Mouse (Mus musculus): ENCODE data around the gene Cask. TPM values are rescaled to one million over a fixed set of nuclear protein-coding genes. Genes with fewer than 3 reads are reported as not detected.
A peak's percentile ranks its signal among the peaks of the same experiment; 100 is the strongest.
"Not testable (repeated sequence)": the region's sequence is repeated elsewhere in the genome, so short reads cannot be mapped to it uniquely, and the experiment has no call there.

Cask gene
- polyA plus RNA-seq, 1 experiment = 5.7 TPM

- Histone ChIP-seq H3K36me3 (ENCODE audit: control insufficient read depth, insufficient read depth, low read length) (no peaks in the 10 kb centered on the region), H3K27me3 (replicated peaks; ENCODE audit: control insufficient read depth, insufficient read depth, low read length) (no peaks in the 10 kb centered on the region), H3K4me1 (ENCODE audit: control insufficient read depth, insufficient read depth, low read length) (no peaks in the 10 kb centered on the region), H3K27ac (ENCODE audit: insufficient read depth, low read depth, low read length) (no peak overlapping the region), H3K4me3 (ENCODE audit: insufficient read depth, low read depth, low read length) (no peak overlapping the region)
- WGBS = 76% methylated on average over 1 of the region's 1 CpGs
- no peak for TF ChIP-seq CTCF (conservative IDR thresholded peaks at IDR 0.05; ENCODE audit: insufficient read depth, insufficient read length, low read depth, low read length)
- TF ChIP-seq POLR2A (IDR thresholded peaks at IDR 0.05; ENCODE audit: low read depth, low read length) = no peak
- no peak for DNase-seq
Observed at GRCm38 (mm10) chrX:13765024-13765423, 86.1 kb downstream of the Cask start.

GRCm38 (mm10) chrX:13757279-13758005 lies 93.7 kb downstream of the Cask start:
- peak; percentile 19 for DNase-seq
- Histone ChIP-seq H3K4me3 (ENCODE audit: insufficient read depth, low read depth, low read length) (no peak overlapping the region), H3K27ac (ENCODE audit: insufficient read depth, low read depth, low read length) (no peak overlapping the region), H3K27me3 (replicated peaks; ENCODE audit: control insufficient read depth, insufficient read depth, low read length) (no peaks in the 10 kb centered on the region), H3K36me3 (ENCODE audit: control insufficient read depth, insufficient read depth, low read length) (no peaks in the 10 kb centered on the region), H3K4me1 (ENCODE audit: control insufficient read depth, insufficient read depth, low read length) (no peaks in the 10 kb centered on the region)
- TF ChIP-seq POLR2A (IDR thresholded peaks at IDR 0.05; ENCODE audit: low read depth, low read length) = no peak
- no peak for TF ChIP-seq CTCF (conservative IDR thresholded peaks at IDR 0.05; ENCODE audit: insufficient read depth, insufficient read length, low read depth, low read length)
- WGBS = 55% methylated on average over 3 of the region's 3 CpGs

DNA sequence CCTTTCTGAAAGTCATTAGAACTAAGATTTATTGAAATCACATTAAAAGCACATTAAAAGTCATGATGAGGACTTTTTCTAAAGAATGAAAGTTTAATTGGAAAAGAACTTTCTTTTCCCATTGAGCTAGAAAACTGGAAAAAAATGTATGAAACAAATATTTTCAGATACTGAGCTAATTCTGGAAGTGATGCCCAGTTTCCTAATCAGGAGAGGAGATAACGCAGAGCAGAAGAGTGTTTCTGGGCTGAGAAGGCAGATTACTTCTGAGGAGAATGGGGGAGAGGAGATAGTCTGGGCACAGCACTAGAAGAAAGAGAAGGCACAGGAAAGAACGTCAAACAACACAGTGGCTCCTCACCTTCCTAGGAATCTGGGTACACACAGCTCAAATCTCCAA lies 110.1 kb downstream of the Cask start:
- Histone ChIP-seq H3K27me3 (replicated peaks; ENCODE audit: control insufficient read depth, insufficient read depth, low read length) (no peaks in the 10 kb centered on the region), H3K4me3 (ENCODE audit: insufficient read depth, low read depth, low read length) (no peak overlapping the region), H3K36me3 (ENCODE audit: control insufficient read depth, insufficient read depth, low read length) (no peaks in the 10 kb centered on the region), H3K4me1 (ENCODE audit: control insufficient read depth, insufficient read depth, low read length) (no peaks in the 10 kb centered on the region), H3K27ac (ENCODE audit: insufficient read depth, low read depth, low read length) (no peak overlapping the region)
- no peak for DNase-seq
- 78% methylated on average over 2 of the region's 2 CpGs for WGBS
- TF ChIP-seq CTCF (conservative IDR thresholded peaks at IDR 0.05; ENCODE audit: insufficient read depth, insufficient read length, low read depth, low read length) (no peak), POLR2A (IDR thresholded peaks at IDR 0.05; ENCODE audit: low read depth, low read length) (no peak)

- H3K36me3 ChIP-seq (ENCODE audit: control insufficient read depth, insufficient read depth, low read length); DNase-seq; H3K27me3 ChIP-seq (replicated peaks; ENCODE audit: control insufficient read depth, insufficient read depth, low read length); H3K4me1 ChIP-seq (ENCODE audit: control insufficient read depth, insufficient read depth, low read length); H3K4me3 ChIP-seq (ENCODE audit: insufficient read depth, low read depth, low read length); H3K27ac ChIP-seq (ENCODE audit: insufficient read depth, low read depth, low read length): not testable (repeated sequence)
Observed at GRCm38 (mm10) chrX:13730785-13731184, 120.4 kb downstream of the Cask start.

DNA sequence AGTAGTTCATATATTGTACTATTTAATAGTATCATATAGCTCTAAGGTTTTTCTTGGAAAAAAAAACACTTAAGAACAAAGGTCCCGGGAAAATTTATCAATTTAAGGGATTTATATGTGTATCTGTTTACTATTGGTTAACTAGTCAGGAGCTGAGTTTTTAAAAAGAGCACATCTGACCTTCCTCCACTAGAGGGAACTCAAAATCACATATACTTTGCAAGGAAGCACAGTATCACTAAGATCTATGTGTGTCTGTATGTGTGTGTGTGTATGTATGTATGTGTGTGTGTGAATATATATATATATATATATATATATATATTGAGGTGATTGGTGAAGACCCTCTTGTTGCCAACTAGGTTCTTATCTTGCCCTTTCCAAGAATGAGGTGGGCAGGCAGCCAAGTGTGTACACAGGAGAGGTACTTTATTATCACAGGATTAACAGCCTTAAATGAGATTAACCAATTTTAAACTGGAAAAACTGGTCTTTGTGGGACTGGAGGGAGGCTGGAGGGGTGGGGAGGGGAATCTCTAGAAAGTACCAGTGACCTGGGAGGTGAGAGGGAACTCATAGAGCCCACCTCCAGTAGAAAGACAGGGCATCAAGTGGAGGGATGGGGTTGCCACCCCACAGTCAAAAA lies 121.2 kb downstream of the Cask start:
- H3K4me1 ChIP-seq (ENCODE audit: control insufficient read depth, insufficient read depth, low read length) = no peaks in the 10 kb centered on the region
- WGBS = 94% methylated on average over 1 of the region's 1 CpGs
- TF ChIP-seq POLR2A (IDR thresholded peaks at IDR 0.05; ENCODE audit: low read depth, low read length) (no peak), CTCF (conservative IDR thresholded peaks at IDR 0.05; ENCODE audit: insufficient read depth, insufficient read length, low read depth, low read length) (no peak)
- no peak for DNase-seq
- H3K27ac ChIP-seq (ENCODE audit: insufficient read depth, low read depth, low read length) = no peak overlapping the region
- no peaks in the 10 kb centered on the region for H3K36me3 ChIP-seq (ENCODE audit: control insufficient read depth, insufficient read depth, low read length)
- H3K4me3 ChIP-seq (ENCODE audit: insufficient read depth, low read depth, low read length) = no peak overlapping the region
- no peaks in the 10 kb centered on the region for H3K27me3 ChIP-seq (replicated peaks; ENCODE audit: control insufficient read depth, insufficient read depth, low read length)

- no peaks in the 10 kb centered on the region for H3K36me3 ChIP-seq (ENCODE audit: control insufficient read depth, insufficient read depth, low read length)
- H3K4me3 ChIP-seq (ENCODE audit: insufficient read depth, low read depth, low read length) = no peak overlapping the region
- H3K27ac ChIP-seq (ENCODE audit: insufficient read depth, low read depth, low read length) = no peak overlapping the region
- no peak for TF ChIP-seq CTCF (conservative IDR thresholded peaks at IDR 0.05; ENCODE audit: insufficient read depth, insufficient read length, low read depth, low read length)
- no peak for TF ChIP-seq POLR2A (IDR thresholded peaks at IDR 0.05; ENCODE audit: low read depth, low read length)
- no peak for DNase-seq
- no peaks in the 10 kb centered on the region for H3K27me3 ChIP-seq (replicated peaks; ENCODE audit: control insufficient read depth, insufficient read depth, low read length)
- no peaks in the 10 kb centered on the region for H3K4me1 ChIP-seq (ENCODE audit: control insufficient read depth, insufficient read depth, low read length)
- WGBS = 82% methylated on average over 8 of the region's 8 CpGs
Observed at GRCm38 (mm10) chrX:13725573-13726403, 125.4 kb downstream of the Cask start.

DNA sequence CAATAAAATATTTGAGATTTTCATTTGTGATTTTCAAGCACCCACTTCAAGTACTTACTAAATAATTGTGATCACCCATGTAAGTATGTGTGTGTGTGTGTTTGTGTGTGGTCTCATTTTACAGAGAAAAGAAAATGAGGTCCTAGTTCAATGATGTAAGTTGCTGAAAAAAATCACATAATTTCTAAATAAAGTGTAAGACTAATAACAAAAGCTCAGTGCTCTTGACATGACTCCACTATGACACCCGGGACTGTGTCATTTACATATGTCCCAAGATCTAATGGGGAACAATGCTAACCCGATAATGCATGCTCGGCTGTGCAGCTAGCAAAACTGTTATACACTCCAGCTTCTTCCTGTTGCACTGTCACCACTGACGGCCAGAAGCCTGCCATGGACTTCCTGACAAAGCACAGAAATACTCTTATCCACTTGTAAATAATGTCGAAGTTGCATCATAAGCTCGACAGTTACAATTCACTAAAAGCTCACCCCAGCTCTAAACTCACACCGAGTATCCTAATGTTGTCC lies 130.8 kb downstream of the Cask start:
- Histone ChIP-seq H3K4me3 (ENCODE audit: insufficient read depth, low read depth, low read length) (no peak overlapping the region), H3K27me3 (replicated peaks; ENCODE audit: control insufficient read depth, insufficient read depth, low read length) (no peaks in the 10 kb centered on the region), H3K4me1 (ENCODE audit: control insufficient read depth, insufficient read depth, low read length) (no peaks in the 10 kb centered on the region), H3K27ac (ENCODE audit: insufficient read depth, low read depth, low read length) (no peak overlapping the region), H3K36me3 (ENCODE audit: control insufficient read depth, insufficient read depth, low read length) (no peaks in the 10 kb centered on the region)
- WGBS = 49% methylated on average over 7 of the region's 7 CpGs
- no peak for TF ChIP-seq POLR2A (IDR thresholded peaks at IDR 0.05; ENCODE audit: low read depth, low read length)
- TF ChIP-seq CTCF (conservative IDR thresholded peaks at IDR 0.05; ENCODE audit: insufficient read depth, insufficient read length, low read depth, low read length) = no peak
- peak; percentile 1 for DNase-seq
